Mouse (Mus musculus) olfactory bulb, adult 2 months (tissue): ENCODE results near the gene Col5a2. TPM values are rescaled to one million over a fixed set of nuclear protein-coding genes. Genes with fewer than 3 reads are reported as not detected.

ENCODE experiments used
- H3K27ac ChIP-seq: fragments of 200-500 bp; 2 replicates; pipeline ENCODE4 v1.5.1; 2012; ENCODE audit warnings: low read depth, low read length; ENCODE audit not compliant: insufficient read depth
- H3K4me1 ChIP-seq: fragments of 200-500 bp; 2 replicates; pipeline ENCODE4 v1.6.1; 2012; ENCODE audit warnings: low read length; ENCODE audit not compliant: control insufficient read depth, insufficient read depth
- H3K4me3 ChIP-seq: fragments of 200-500 bp; 2 replicates; pipeline ENCODE4 v1.5.1; 2012; ENCODE audit warnings: mild to moderate bottlenecking, low read depth, low read length, moderate library complexity; ENCODE audit not compliant: insufficient read depth
- CTCF ChIP-seq: fragments of 200-500 bp; IDR thresholded peaks from 2 replicates; pipeline ENCODE4 v1.5.1; 2012; ENCODE audit warnings: low read depth, mild to moderate bottlenecking, low read length, moderate library complexity; ENCODE audit not compliant: insufficient read depth
- POLR2A ChIP-seq: fragments of 200-500 bp; IDR thresholded peaks from 2 replicates; pipeline ENCODE4 v1.6.1; 2012; ENCODE audit warnings: mild to moderate bottlenecking, low read depth, low read length, moderate library complexity; ENCODE audit not compliant: insufficient read depth
- WGBS: fragments of 180-500 bp; shearing (Covaris S2); methylation state at CpG from one replicate; pipeline ENCODE4 v1.1.7; 2018; 5-methylcytosine and 5-hydroxymethylcytosine counted together
- polyA plus RNA-seq: library from polyadenylated mRNA; stranded (reverse); fragments of >200 nt; gene quantifications from 2 replicates; pipeline ENCODE4 v1.2.4, GENCODE M21; 2012; ENCODE audit warnings: low replicate concordance; ENCODE audit not compliant: missing spikeins, insufficient read depth, insufficient read length

The Col5a2 gene
- polyA plus RNA-seq, 1 experiment, result not detected

- Histone ChIP-seq H3K27ac (no peak overlapping the region), H3K4me3 (no peak overlapping the region), H3K4me1 (no peaks in the 10 kb centered on the region)
- TF ChIP-seq CTCF (no peak), POLR2A (no peak)
- WGBS, result 76% methylated on average over 1 of the region's 1 CpGs
Measured at GRCm38 (mm10) chr1:45365427-45365826, 137.7 kb downstream of the Col5a2 start.

GRCm38 (mm10) chr1:45363274-45363673 lies 139.8 kb downstream of the Col5a2 start:
- H3K4me1 ChIP-seq, result no peaks in the 10 kb centered on the region
- WGBS, result 96% methylated on average over 2 of the region's 2 CpGs

GRCm38 (mm10) chr1:45359673-45360072 lies 143.4 kb downstream of the Col5a2 start:
- H3K4me1 ChIP-seq, result no peaks in the 10 kb centered on the region
- H3K4me3 ChIP-seq, result no peak overlapping the region
- 71% methylated on average over 2 of the region's 2 CpGs for WGBS
- TF ChIP-seq CTCF (no peak), POLR2A (no peak)
- no peak overlapping the region for H3K27ac ChIP-seq

More at GRCm38 (mm10) chr1:45363274-45363673, 139.8 kb downstream of the Col5a2 start:
- TF ChIP-seq POLR2A, result no peak
- no peak for TF ChIP-seq CTCF
- H3K27ac ChIP-seq, result no peak overlapping the region
- H3K4me3 ChIP-seq, result no peak overlapping the region

- WGBS, result 72% methylated on average over 2 of the region's 2 CpGs
- Histone ChIP-seq H3K4me3 (no peak overlapping the region), H3K27ac (no peak overlapping the region), H3K4me1 (no peaks in the 10 kb centered on the region)
- TF ChIP-seq POLR2A, result no peak
- no peak for TF ChIP-seq CTCF
Measured at GRCm38 (mm10) chr1:45359147-45359546, 143.9 kb downstream of the Col5a2 start.

DNA sequence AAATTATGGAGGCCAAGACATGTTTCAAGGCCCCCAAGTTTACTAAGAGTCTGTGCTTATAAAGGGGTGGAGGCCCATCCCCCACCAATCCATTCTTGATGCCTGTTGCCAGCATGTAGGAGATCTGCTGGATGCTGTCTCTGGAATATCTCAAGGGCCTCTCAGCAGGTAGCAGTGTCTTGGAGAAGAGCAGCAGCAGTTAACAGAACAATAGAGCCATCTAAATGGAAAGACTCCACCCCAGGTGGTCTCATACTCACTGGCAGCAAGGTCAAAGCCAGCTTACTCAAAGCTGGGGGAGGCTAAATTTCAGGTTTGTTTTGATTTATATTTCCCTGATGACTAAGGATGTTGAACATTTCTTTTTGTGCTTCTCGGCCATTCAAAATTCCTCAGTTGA lies 145.1 kb downstream of the Col5a2 start:
- no peaks in the 10 kb centered on the region for H3K4me1 ChIP-seq
- H3K4me3 ChIP-seq, result no peak overlapping the region
- TF ChIP-seq POLR2A (no peak), CTCF (no peak)
- no peak overlapping the region for H3K27ac ChIP-seq
- 63% methylated on average over 1 of the region's 1 CpGs for WGBS

DNA sequence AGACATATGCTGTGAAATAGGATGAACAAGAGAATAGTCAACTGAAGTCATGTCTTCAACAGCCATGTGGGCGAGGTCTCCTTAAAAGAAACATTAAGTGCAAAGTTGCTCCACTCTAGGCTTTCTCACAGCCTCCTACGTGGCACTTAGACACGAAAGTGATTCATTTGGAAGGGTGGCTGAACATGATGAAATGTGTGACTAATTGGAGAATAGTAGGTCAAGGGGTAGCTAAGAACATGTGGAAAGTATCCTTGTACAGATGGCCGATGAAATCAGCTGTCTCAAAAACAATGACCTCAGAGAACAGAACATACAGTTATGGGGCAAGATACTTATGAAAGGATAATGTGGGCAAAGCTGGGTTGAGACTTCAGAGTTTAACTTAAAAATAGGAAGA lies 147.1 kb downstream of the Col5a2 start:
- no peak overlapping the region for H3K4me3 ChIP-seq
- TF ChIP-seq POLR2A, result no peak
- TF ChIP-seq CTCF, result no peak
- H3K4me1 ChIP-seq, result no peaks in the 10 kb centered on the region
- WGBS, result 82% methylated on average over 4 of the region's 4 CpGs
- no peak overlapping the region for H3K27ac ChIP-seq

DNA sequence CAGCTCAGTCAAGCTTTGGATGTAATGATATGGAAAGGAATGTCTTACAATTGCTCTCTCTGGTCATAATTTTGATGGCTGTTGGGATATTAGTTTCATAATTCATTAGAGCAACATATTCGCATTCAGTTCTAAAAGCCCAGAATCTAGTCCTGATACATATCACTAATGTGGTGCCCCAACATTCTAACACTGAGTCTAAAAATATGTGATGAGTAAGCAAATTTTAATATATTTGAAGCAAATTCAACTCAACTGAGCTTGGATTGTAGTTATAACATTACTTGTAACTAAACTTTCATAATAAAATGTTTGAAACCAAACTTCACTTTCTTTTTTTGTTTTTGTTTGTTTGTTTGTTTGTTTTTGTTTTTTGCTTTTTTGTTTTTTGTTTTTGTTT lies 173.9 kb downstream of the Col5a2 start:
- WGBS, result 100% methylated on average over 1 of the region's 1 CpGs
- H3K4me1 ChIP-seq, result no peaks in the 10 kb centered on the region
- TF ChIP-seq POLR2A, result no peak
- no peak for TF ChIP-seq CTCF
- no peak overlapping the region for H3K4me3 ChIP-seq
- no peak overlapping the region for H3K27ac ChIP-seq

Other genes starting within 250 kb of the Col5a2 start
- gene Col3a1, start 191.7 kb downstream of the Col5a2 start, polyA plus RNA-seq, result not detected in 2 replicates